Mouse (Mus musculus) adrenal gland, adult (tissue): ENCODE measurements around the gene Olfr1505.

Experiments
- DNase-seq, 2 experiments: peaks; one replicate each; pipeline ENCODE4 v3.0.0; 2022 to 2023; ENCODE audit warnings: low spot score in 1 of 2; ENCODE audit not compliant: inconsistent age in 2 of 2

Gene Olfr1505

GRCm38 (mm10) chr19:13913230-13913629 is at the start of gene Olfr1505:
TSS of gene Olfr1505 (plus strand) at chr19:13913530.
- DNase-seq, result no peak

GRCm38 (mm10) chr19:13897828-13898227 is 15.5 kb upstream of the Olfr1505 start, which contains the start of gene Olfr1504:
TSS of gene Olfr1504 (minus strand) at chr19:13897928.
- no peak for DNase-seq
